Mouse (Mus musculus) megakaryocyte, embryonic 14.5 days (primary cell): ENCODE data around the gene Bcl7b.
"Not testable (repeated sequence)": the region's sequence is repeated elsewhere in the genome, so short reads cannot be mapped to it uniquely, and the experiment has no call there.

ENCODE experiments used
- FLI1 ChIP-seq: IDR thresholded peaks from 2 replicates; pipeline ENCODE4 v1.6.1; 2012; ENCODE audit warnings: low read length, inconsistent platforms, mixed read lengths
- GATA1 ChIP-seq: IDR thresholded peaks from 3 replicates; pipeline ENCODE4 v1.6.1; 2012; ENCODE audit warnings: mixed read lengths, low read length, inconsistent platforms, borderline replicate concordance

GRCm38 (mm10) chr5:135225879-135226278 lies 57.8 kb downstream of the Bcl7b start:
- TF ChIP-seq GATA1, FLI1: not testable (repeated sequence)
